Mouse (Mus musculus): ENCODE data around the gene F2rl2.

Gene F2rl2

GRCm38 (mm10) chr13:95703376-95703775 lies 6.7 kb downstream of the F2rl2 start:
- DNase-seq (ENCODE audit: low spot score) = no peak

- no peak for DNase-seq (ENCODE audit: low spot score)
Observed at GRCm38 (mm10) chr13:95705589-95705988, 8.9 kb downstream of the F2rl2 start.

GRCm38 (mm10) chr13:95712054-95712453 lies 15.4 kb downstream of the F2rl2 start:
- DNase-seq (ENCODE audit: low spot score) = no peak

DNA sequence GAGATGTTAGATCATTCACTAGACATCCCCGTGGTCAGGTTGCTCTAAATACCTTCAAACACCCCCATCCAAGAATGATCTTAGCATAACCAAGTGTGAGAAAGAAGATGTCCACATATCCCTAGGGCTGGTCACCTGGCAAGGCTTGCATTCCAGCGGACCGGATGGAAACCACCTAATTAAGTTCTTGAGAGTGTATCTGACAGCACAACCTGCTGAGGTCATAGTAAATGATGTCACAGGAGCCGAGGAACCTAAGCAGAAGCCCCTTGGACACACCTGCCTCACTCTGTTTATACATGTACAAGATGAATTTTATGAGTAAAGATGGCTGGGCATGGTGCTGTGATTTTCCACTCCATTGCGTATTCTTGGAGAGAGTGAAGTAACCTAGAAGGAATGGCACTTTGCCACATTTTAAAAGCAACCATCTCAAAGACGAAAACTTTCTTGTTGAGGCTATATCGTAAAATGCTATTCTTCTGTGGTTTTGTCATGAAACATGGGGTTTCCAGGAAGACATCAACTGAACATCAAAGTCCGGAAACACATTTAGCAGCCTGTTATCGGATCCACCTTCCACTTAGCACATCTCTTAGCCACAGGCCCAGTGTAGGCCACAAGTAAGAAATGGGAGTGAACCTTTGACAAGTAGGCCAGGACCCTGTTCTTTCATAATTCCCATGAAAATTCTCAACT lies 16.1 kb downstream of the F2rl2 start:
- no peak for DNase-seq (ENCODE audit: low spot score)

DNA sequence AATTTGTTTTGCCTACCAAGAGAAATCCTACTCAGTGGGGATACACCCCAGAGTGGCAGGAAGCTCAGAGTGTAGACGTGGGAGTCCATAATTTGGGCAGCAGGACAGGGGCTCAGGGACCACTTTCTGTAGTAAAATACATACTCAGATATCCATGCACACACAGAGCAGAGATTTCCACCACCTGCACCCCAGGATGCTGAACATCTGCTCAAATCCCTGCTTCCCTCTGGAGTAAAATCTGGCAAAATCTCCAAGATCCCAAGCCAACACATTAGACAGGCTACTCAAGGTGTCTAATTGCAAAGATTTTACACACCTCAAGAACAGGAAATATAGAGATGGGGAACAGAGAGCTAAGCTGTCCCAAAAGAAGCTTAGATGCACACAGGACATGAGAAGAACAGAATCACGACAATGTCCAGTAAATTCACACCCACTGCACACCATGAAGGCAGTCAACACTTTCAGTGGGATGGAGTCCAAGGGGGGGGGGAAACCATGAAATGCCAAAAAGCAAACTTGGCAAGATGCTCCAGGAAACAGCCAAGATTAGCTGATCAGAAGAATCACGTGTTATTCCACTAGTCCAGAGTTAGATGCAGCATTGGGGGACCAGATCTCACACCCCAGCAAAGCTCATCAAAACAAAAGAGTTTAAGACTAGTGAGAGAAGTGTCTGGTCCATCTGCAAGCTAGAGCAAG lies 17.8 kb downstream of the F2rl2 start:
- DNase-seq (ENCODE audit: low spot score) = no peak

DNA sequence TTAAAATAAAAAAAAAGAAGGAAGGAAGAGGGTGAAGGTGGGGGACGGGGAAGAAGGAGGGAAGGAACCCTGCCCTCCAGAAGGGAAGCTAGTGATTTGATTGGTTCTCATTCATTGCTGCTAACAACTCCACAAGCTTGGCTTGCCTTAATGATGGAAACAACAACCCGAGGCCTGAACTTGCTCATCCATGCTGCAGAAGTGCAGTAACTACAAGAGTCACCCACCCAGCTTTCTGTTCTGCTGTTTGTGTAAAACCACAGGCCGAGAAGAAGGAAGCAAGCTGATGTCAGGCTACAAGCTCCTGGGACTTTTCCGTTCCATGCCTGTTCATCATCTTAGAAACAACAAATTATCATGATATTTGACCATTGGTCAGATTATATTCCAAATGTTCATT lies 18.7 kb downstream of the F2rl2 start:
- DNase-seq (ENCODE audit: low spot score) = no peak

GRCm38 (mm10) chr13:95719320-95720232 lies 22.9 kb downstream of the F2rl2 start:
- peak; percentile 78 for DNase-seq (ENCODE audit: low spot score)

GRCm38 (mm10) chr13:95730491-95730890 lies 33.8 kb downstream of the F2rl2 start:
- DNase-seq (ENCODE audit: low spot score) = no peak

DNA sequence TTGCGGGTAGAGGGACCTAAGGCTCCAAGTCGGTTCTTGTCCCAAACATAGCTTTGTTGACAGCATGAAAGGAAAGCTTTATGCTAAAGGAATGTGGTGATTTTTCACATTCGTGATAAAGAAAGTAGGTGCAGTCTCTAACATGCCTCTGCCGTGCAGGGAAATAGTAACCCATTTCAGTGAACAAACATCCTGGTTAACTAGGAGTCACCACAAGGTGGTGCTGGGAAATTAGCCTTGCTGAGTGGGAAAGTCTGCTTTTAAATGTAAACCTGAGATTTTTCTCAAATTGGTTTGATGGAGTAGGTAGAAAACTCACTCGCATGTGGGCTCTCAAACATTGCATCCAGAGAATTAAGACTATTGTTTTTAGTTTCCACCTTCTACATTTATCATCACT lies 43.0 kb downstream of the F2rl2 start:
- DNase-seq (ENCODE audit: low spot score) = no peak

- DNase-seq (ENCODE audit: low spot score) = no peak
Observed at GRCm38 (mm10) chr13:95741813-95742689, 45.4 kb downstream of the F2rl2 start.

- no peak for DNase-seq (ENCODE audit: low spot score)
Observed at GRCm38 (mm10) chr13:95742881-95743466, 46.3 kb downstream of the F2rl2 start.

DNA sequence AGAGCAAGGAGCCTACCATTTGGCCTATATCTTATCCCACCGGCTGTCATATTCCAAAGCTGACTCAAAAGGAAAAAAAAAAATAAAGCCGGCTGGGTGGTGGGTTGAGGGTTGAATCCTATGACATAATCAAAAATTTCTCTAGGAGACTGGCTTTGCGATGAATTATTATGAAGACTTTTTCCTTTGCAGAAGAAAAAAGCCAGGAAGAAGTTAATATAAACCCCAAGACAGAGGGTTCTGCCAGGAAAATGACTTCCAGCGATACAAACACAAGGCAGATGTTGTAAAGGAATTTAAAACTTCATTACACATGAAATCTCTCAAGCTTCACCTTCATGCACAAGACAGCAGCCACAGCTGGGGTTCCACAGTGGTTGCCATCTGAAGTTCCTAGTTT lies 48.8 kb downstream of the F2rl2 start:
- no peak for DNase-seq (ENCODE audit: low spot score)

GRCm38 (mm10) chr13:95746509-95746908 lies 49.9 kb downstream of the F2rl2 start:
- DNase-seq (ENCODE audit: low spot score) = no peak

DNA sequence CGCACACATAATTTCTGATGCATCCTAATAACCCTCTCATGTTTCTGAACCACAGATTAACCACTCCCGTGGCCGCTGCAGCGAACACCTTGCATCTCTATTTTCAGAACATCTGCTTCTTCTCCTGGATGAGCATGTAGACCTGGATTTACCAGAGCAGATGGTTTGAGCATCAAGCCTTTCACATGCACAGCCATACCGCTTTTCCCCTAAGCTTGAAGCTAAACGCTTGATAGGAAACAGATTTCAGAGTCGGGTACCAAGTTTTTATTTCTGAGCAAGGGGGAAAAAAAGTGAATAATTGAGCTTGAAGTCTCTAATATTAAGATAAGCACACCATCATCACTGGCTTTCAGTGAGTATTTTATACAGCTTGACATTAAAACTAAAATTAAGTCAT lies 50.4 kb downstream of the F2rl2 start:
- DNase-seq (ENCODE audit: low spot score) = no peak

DNA sequence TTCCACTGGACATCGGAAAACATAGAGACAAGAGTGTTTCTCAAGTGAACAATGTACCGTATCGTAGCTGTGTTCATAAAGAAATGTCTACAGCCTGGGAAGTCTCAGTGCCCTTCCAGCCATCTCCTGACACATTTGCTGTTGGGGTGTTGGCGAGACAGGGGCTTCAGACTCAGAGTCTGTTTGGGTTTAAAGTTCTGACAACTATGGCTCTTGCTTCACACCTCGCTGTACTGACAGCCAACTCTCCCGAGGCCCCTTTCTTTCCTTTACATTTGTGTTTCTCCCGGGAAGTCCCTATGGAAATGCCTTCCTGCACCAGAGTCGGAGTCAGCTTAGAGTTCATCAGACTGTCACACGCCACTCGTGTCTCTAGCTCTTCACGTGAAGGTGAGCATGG lies 50.9 kb downstream of the F2rl2 start:
- no peak for DNase-seq (ENCODE audit: low spot score)

Data from adipocyte (in vitro differentiated cells).